Mouse (Mus musculus) T-helper 17 cell (primary cell): ENCODE measurements at regions not wholly inside any gene's neighbourhood (a gene's known extent, or its start where the extent isn't known, plus 50 kb on each side); places are given as distances from the start of the nearest gene placed in this dataset.

ENCODE experiments used
- in situ Hi-C, 2 experiments: fragments of 300-600 bp; cut with MboI, MseI; formaldehyde crosslinking; loops; 1 replicate in 1 of 2; 2 replicates in 1 of 2; pipeline ENCODE4 v1.15.1; 2025; ENCODE audit warnings: high pct_unique_total_duplicates in 2 of 2

- in situ Hi-C loops, result no loop called here
These were observed 451.6 kb downstream of the Psat1 start for GRCm38 (mm10) chr19:15495532-15495931.

- in situ Hi-C loops, result no loop called here
These were observed 459.6 kb downstream of the Psat1 start for GRCm38 (mm10) chr19:15487576-15487975.

- in situ Hi-C loops, result no loop called here
These were observed 465.5 kb downstream of the Psat1 start for GRCm38 (mm10) chr19:15481605-15482004.

GRCm38 (mm10) chr19:15469541-15469940 is 477.6 kb downstream of the Psat1 start:
- in situ Hi-C loops, result no loop called here

DNA sequence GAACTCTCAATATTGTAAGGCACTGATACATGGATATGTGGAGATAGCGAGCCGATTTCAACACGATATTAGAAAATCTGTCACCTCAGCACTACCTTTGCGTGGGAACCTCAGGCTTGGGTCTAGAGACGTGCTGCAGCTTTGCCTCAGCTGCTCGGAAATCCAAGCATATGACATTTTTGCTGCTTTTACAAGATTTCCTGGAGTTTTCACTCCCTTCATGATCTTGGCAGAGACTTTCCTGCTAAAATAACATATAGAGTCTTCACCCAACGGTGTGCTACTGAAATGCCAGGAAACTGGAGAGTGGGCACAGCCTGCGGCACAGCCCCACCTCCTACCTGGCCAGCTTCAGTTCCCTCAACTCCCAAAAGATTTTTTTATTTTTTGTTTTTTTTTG is 480.4 kb downstream of the Psat1 start:
- in situ Hi-C loops, result no loop called here

DNA sequence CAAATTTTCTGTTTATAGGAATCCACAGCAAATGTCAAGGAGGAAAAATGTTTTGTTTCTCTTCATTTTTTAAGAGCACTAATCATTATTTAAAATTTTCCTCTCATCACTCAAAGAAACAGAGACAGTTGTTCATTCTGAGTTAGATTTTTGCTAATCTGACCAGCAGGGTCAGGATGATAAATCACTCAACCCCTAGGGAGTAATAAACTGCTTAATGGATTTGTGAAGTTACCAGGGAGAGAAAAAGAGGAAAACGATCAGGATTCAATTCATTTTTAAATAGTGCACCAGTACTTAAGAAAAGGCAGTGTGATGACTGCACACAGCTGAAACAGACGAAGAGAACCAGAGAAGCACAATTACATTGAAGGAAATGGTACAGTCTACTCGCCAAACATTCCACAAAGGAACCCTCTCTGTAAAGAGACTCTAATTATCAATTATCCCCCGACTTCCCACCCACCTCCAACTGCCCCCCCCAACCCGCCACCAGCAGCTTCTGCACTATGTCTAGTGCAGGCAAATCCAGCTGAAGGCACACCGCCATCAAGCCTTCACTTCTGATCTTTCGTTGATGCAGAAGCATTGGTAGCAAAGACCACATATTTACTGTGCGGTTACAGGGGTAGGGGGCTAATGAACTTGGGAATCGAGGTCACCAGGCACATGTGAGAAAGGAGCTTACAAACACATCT is 481.9 kb downstream of the Psat1 start:
- in situ Hi-C loops, result no loop called here

DNA sequence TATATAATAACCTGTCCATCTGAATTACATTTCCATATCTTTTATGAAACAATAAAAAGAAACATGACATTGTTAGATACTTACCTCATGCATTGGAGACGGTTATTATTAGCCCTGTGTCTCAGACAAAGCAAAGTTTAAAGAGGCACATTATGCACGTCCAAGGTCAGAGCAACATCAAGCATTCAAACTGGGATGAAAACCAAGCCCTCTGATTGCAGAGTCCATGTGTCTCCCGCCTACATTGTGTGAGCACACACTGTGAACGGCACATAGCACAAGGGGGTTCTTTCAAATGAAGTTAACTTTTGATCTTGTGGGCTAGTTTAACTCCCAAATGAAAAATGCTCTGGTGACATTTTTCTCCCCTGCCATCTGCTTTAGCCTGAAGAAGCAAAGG is 489.3 kb downstream of the Psat1 start:
- in situ Hi-C loops, result no loop called here

DNA sequence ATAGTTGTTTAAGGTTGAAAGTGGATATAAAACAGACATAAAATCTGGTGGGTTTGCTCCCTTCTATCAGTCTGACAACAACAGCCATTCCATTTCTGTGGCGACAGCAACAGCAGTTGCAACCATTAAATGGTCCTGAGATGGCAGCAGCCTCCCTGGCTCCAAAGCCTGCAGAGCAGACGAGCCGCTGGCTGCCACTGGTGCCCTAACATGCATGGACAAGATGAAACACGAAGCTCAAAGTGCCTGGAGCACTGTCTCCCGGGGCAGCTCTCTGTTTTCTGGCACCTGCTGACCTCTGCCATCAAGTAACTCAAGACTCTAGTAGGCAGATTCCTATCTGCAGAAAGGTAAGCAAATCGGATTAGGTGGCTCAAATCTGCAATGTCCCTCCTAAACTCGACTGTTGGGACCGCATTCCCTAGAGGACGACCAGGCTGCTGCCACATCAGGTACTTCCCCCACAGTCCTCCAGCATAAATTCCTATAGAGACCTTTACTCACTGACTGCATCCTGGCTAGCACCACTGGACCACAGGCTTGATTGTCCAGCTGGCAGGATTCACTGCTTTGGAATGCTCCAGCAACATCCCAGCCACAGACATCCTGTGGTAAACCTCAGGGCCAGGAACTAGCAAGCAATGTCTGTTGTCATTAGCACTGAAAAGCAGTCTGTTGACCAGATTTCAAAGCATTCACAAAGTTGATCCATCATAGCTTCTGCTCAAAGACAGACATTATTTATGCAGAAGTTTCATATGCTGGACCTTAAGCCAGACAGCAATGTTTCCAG is 490.0 kb downstream of the Psat1 start:
- in situ Hi-C loops, result no loop called here

- in situ Hi-C loops, result no loop called here
These were observed 498.1 kb downstream of the Psat1 start for GRCm38 (mm10) chr19:15448989-15449388.

DNA sequence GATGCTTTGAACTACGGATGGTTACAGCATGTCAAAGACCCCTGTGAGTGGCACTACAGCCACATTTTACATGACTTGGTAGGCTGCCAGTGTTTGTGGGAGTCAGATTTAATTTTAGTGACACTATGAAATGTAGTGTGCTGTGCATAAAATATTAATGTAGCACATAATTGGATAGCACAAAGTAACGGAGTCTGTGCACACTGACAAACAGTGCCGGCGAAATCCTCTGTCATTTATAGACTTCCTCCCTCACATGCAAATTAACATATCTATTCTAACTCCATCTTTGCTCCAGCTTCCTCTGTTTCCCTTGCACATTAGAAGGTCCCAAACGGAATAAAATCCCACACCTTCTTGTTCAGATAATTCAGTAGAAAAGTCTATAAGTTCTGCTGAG is 515.3 kb downstream of the Psat1 start:
- in situ Hi-C loops, result no loop called here

- in situ Hi-C loops, result no loop called here
These were observed 525.8 kb downstream of the Psat1 start for GRCm38 (mm10) chr19:15421311-15421710.

GRCm38 (mm10) chr19:15398624-15399023 is 548.5 kb downstream of the Psat1 start:
- in situ Hi-C loops, result no loop called here

- in situ Hi-C loops, result loop anchor here in 1 of 2 experiments (10.0 kb wide), 1 partner anchor 717 kb away; no protein-coding TSS in a partner anchor
These were observed 575.5 kb downstream of the Psat1 start for GRCm38 (mm10) chr19:15371682-15372081.

- in situ Hi-C loops, result loop anchor here in 1 of 2 experiments (10.0 kb wide), 1 partner anchor 642 kb away; no protein-coding TSS in a partner anchor
These were observed 580.2 kb downstream of the Psat1 start for GRCm38 (mm10) chr19:15366951-15367350.

DNA sequence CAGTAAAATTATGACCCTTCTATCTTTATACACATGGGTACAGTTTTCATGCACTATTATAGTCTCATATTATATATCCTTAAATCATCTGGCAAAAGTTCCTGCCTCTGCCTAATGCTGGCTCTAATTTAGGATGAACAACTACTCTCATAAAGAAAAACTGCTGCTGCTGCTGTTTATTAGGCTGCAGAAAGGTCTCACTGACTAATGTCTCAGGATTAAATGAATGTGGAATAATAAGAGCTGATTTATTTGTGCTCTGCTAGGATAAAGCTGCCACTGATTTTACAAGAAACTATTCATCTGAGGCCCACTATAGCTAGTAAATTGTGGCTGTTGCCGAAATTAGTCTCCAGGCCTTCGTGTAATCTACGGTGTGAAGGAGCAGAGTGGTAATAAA is 590.0 kb downstream of the Psat1 start:
- in situ Hi-C loops, result no loop called here

- in situ Hi-C loops, result no loop called here
These were observed 598.8 kb downstream of the Psat1 start for GRCm38 (mm10) chr19:15348356-15348755.

DNA sequence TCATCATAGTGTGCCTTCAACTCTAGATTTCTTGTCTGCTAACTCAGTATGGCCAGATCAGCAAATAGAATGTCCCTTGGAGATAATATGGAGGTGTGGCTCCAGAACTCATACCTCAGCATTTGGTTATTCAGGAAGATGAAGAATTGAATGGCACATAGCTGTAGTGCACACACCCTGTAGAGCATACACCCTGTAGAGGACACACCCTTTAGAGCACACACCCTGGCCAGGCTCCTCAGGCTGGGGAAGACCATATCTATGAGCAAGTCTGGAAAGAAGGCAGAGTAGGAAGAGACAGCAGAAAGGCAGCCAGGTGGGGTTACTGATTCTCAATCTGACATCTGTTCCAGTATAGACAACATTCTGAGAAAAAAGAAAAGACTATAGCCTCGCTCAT is 604.9 kb downstream of the Psat1 start:
- in situ Hi-C loops, result no loop called here

DNA sequence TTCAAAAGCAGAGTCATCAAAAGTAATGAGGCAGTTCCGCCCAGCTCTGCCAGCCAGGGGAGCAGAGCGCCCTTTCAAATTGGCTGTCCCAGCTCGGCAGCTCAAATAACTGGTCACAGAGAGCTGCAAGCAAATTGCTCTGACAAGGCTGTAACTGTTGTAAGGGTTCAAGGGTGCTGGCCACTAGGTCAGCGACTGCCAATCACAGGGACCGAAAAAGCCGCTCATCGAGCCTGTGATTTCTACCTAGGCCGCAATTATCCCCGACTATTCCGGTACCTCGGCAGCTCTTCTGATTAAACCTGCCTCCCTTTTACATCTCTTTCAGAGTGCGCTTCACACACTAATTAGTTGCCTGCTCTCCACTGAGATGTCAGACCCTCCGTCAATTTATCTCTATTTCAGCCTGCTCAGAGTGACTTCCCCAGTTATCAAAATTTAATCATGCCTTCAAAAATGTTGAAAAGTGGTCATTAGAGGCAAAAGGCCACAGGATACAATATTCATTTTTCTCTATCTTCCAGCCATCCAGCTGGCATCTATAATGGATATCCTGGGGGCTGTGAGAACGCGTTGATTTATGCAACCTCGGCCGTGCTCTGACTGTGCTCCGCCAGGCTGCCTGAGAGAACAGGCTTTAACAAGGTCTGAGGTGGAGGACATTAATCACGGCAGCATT is 606.7 kb downstream of the Psat1 start:
- in situ Hi-C loops, result no loop called here

DNA sequence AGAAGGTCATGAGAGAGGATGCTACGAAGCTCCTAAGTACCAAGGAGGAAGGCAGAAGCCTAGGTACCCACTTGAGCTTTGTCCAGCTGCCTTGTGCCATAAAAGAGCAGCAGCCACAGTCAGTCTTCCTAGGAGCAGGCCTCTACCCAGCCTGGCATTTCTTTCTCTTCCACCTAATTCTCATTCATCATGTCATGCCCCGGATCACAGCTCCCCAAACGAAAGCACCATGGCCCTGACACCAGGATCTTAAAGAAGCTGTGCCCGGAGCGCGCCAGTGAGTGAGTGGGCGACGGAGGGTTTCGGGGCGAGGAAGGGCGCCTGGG is 607.2 kb downstream of the Psat1 start:
- in situ Hi-C loops, result loop anchor here in 1 of 2 experiments (5.0 kb wide), 1 partner anchor 38 kb away; no protein-coding TSS in a partner anchor

DNA sequence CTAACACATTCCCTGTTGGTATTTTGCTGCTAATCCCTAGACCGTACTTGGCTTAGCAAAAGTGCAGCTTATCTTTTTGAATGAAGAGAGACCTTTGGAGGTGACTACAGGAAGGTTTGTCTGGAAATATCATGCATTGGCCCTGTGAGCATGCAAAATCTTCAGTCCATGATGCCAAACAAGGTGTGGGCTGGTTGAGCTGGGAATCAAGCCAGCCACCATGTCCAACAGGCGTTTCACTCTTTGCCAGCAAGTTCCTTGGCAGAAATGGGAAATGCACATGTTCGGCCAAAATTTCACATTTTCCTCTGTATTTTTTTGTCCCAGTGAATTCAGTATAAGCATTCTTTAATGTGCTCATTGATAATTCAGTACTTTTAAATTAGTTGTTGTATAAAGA is 617.0 kb downstream of the Psat1 start:
- in situ Hi-C loops, result no loop called here

DNA sequence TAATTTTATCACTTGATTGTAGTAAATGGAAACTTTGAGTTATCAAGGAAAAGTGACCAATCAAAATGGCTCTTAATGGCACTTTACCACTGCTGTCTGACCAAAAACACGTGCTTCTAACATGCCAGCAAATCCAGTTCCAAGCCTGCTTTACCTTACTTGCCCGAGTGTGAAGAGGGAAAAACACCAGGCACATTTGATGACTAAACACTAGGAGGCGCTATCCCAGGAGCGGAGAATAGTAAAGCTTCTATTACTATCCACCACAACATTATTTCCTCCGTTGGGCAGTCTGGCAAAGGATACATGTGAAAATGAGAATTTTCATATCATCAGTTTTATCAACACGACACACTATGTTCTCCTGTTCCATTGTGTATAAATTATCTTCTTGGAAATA is 647.7 kb downstream of the Psat1 start:
- in situ Hi-C loops, result no loop called here

GRCm38 (mm10) chr19:15285016-15285415 is 662.1 kb downstream of the Psat1 start:
- in situ Hi-C loops, result loop anchor here in 1 of 2 experiments (5.0 kb wide), 1 partner anchor 33 kb away; no protein-coding TSS in a partner anchor
